Mouse (Mus musculus) CH12.LX (cell line): ENCODE data around the gene Hist1h3b.

Experiments used
- CTCF ChIP-seq, 2 experiments: IDR thresholded peaks in 1 of 2; conservative IDR thresholded peaks in 1 of 2; 2 replicates each; pipeline ENCODE4 v1.5.1; 2011 to 2012; ENCODE audit warnings: low read depth in 2 of 2, low read length in 2 of 2, improper control_type of control experiment in 1 of 2, inconsistent platforms in 1 of 2, mild to moderate bottlenecking in 1 of 2, moderate library complexity in 1 of 2
- ELF1 ChIP-seq: IDR thresholded peaks from 2 replicates; pipeline ENCODE4 v1.6.1; 2014; ENCODE audit warnings: low read depth, mild to moderate bottlenecking, inconsistent platforms, low read length, improper control_type of control experiment
- HCFC1 ChIP-seq: IDR thresholded peaks from 2 replicates; pipeline ENCODE4 v1.6.1; 2012; ENCODE audit warnings: low read depth, mild to moderate bottlenecking, inconsistent platforms, low read length, improper control_type of control experiment
- JUND ChIP-seq: conservative IDR thresholded peaks from 2 replicates; pipeline ENCODE4 v1.6.1; 2011; ENCODE audit warnings: low read depth, low read length, improper control_type of control experiment
- MAX ChIP-seq: IDR thresholded peaks from 2 replicates; pipeline ENCODE4 v1.6.1; 2011; ENCODE audit warnings: low read length, improper control_type of control experiment
- MYC ChIP-seq: IDR thresholded peaks from 2 replicates; pipeline ENCODE4 v1.6.1; 2011; ENCODE audit warnings: low read depth, mild to moderate bottlenecking, improper control_type of control experiment, low read length
- TBP ChIP-seq: conservative IDR thresholded peaks from 2 replicates; pipeline ENCODE4 v1.6.1; 2011; ENCODE audit warnings: low read depth, low read length, improper control_type of control experiment
- ZMIZ1 ChIP-seq: IDR thresholded peaks from 2 replicates; pipeline ENCODE4 v1.6.1; 2012; ENCODE audit warnings: low read depth, mild to moderate bottlenecking, inconsistent platforms, low read length, improper control_type of control experiment

DNA sequence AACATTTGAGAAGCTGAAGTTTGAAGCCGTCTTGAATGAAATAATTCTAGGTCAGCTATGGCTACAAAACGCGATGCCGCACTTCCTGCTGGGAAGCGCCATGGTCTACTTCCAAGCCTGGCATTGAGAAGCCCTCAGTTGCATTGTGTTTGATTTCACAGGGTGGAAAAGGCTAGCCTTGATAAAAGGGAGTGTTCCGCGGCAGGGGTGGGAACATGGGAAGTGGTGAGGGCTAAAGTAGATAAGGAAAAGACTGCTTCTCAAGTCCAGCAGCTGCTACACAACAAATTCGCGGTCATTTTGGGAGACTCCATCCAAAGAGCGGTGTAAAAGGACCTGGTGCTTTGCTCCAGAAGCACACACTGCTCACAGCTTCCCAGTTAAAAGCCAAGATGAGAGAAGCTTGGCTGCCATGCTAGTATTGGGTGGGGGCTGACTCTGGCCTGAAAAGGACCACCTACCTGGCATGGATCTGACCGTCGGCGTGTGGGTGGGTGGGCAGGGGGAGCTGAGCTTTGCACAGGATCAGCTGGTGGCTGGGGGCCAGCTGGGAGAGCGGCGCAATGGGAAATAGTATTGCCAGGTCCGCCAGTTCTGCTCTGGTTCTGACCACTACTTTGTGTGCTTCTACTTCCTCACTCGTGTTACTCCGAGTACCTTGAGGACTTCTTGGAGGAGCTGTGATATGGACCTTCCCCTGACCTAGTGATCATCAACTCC lies 23.4 kb upstream of the Hist1h3b start:
- TF ChIP-seq CTCF (conservative IDR thresholded peaks at IDR 0.05 in 1 of 2, IDR thresholded peaks at IDR 0.05 in 1 of 2; ENCODE audit: low read depth in 2 of 2, low read length in 2 of 2) (no peak), HCFC1 (no peak), JUND (no peak), ZMIZ1 (no peak), MYC (no peak), TBP (no peak), MAX (no peak), ELF1 (no peak)
